Mouse (Mus musculus): Measurements from ENCODE around the gene Vipr2. TPM values are rescaled to one million over a fixed set of nuclear protein-coding genes. Genes with fewer than 3 reads are reported as not detected.
A peak's percentile ranks its signal among the peaks of the same experiment; 100 is the strongest.

The Vipr2 gene
- polyA plus RNA-seq, 1 experiment from 2014 or later = 0.74 TPM

GRCm38 (mm10) chr12:116141816-116142215 is 64.3 kb downstream of the Vipr2 start:
- no peak for ATAC-seq
- H3K4me3 ChIP-seq (ENCODE audit: low read length) = no peak overlapping the region
- H3K9me3 ChIP-seq (ENCODE audit: control insufficient read depth, low read length) = no peaks in the 10 kb centered on the region
- H3K9ac ChIP-seq (ENCODE audit: low read depth, low read length) = no peak overlapping the region
- H3K4me2 ChIP-seq (ENCODE audit: low read length) = no peak overlapping the region
- H3K27me3 ChIP-seq (replicated peaks; ENCODE audit: control insufficient read depth, insufficient read depth, low read length) = no peaks in the 10 kb centered on the region
- 90% methylated on average over 2 of the region's 2 CpGs for WGBS
- H3K36me3 ChIP-seq (ENCODE audit: control insufficient read depth, insufficient read depth, low read length) = no peaks in the 10 kb centered on the region
- H3K27ac ChIP-seq (ENCODE audit: low read depth, low read length) = no peak overlapping the region
- H3K4me1 ChIP-seq (ENCODE audit: control insufficient read depth, insufficient read depth, low read depth, low read length) = no peaks in the 10 kb centered on the region

GRCm38 (mm10) chr12:116142464-116142863 is 64.9 kb downstream of the Vipr2 start:
- H3K9me3 ChIP-seq (ENCODE audit: control insufficient read depth, low read length) = no peaks in the 10 kb centered on the region
- no peak overlapping the region for H3K27ac ChIP-seq (ENCODE audit: low read depth, low read length)
- no peaks in the 10 kb centered on the region for H3K27me3 ChIP-seq (replicated peaks; ENCODE audit: control insufficient read depth, insufficient read depth, low read length)
- no peak overlapping the region for H3K4me3 ChIP-seq (ENCODE audit: low read length)
- WGBS = 90% methylated on average over 3 of the region's 3 CpGs
- no peaks in the 10 kb centered on the region for H3K36me3 ChIP-seq (ENCODE audit: control insufficient read depth, insufficient read depth, low read length)
- no peak for ATAC-seq
- H3K4me1 ChIP-seq (ENCODE audit: control insufficient read depth, insufficient read depth, low read depth, low read length) = peaks cover 5% of the 10 kb centered on the region; the same call in 1 of the 2 replicates
- H3K4me2 ChIP-seq (ENCODE audit: low read length) = no peak overlapping the region
- no peak overlapping the region for H3K9ac ChIP-seq (ENCODE audit: low read depth, low read length)

- 27% methylated on average over 5 of the region's 5 CpGs for WGBS
- no peak overlapping the region for H3K4me2 ChIP-seq (ENCODE audit: low read length)
- H3K4me1 ChIP-seq (ENCODE audit: control insufficient read depth, insufficient read depth, low read depth, low read length) = peaks cover 5% of the 10 kb centered on the region; the same call in 1 of the 2 replicates
- H3K27me3 ChIP-seq (replicated peaks; ENCODE audit: control insufficient read depth, insufficient read depth, low read length) = no peaks in the 10 kb centered on the region
- H3K9me3 ChIP-seq (ENCODE audit: control insufficient read depth, low read length) = no peaks in the 10 kb centered on the region
- ATAC-seq = no peak
- no peak overlapping the region for H3K9ac ChIP-seq (ENCODE audit: low read depth, low read length)
- no peaks in the 10 kb centered on the region for H3K36me3 ChIP-seq (ENCODE audit: control insufficient read depth, insufficient read depth, low read length)
- H3K27ac ChIP-seq (ENCODE audit: low read depth, low read length) = no peak overlapping the region
- H3K4me3 ChIP-seq (ENCODE audit: low read length) = no peak overlapping the region
Measured at GRCm38 (mm10) chr12:116145246-116145645, 67.7 kb downstream of the Vipr2 start.

GRCm38 (mm10) chr12:116145686-116146085 is 68.2 kb downstream of the Vipr2 start:
- Histone ChIP-seq H3K4me3 (ENCODE audit: low read length) (no peak overlapping the region), H3K4me1 (ENCODE audit: control insufficient read depth, insufficient read depth, low read depth, low read length) (peaks cover 5% of the 10 kb centered on the region; the same call in 1 of the 2 replicates), H3K27ac (ENCODE audit: low read depth, low read length) (no peak overlapping the region), H3K9ac (ENCODE audit: low read depth, low read length) (no peak overlapping the region), H3K9me3 (ENCODE audit: control insufficient read depth, low read length) (no peaks in the 10 kb centered on the region), H3K27me3 (replicated peaks; ENCODE audit: control insufficient read depth, insufficient read depth, low read length) (no peaks in the 10 kb centered on the region), H3K4me2 (ENCODE audit: low read length) (no peak overlapping the region), H3K36me3 (ENCODE audit: control insufficient read depth, insufficient read depth, low read length) (no peaks in the 10 kb centered on the region)
- WGBS = 82% methylated on average over 1 of the region's 1 CpGs
- no peak for ATAC-seq

- ATAC-seq = peak; percentile 74
- Histone ChIP-seq H3K4me2 (ENCODE audit: low read length) (no peak overlapping the region), H3K4me1 (ENCODE audit: control insufficient read depth, insufficient read depth, low read depth, low read length) (peaks cover 5% of the 10 kb centered on the region; the same call in 1 of the 2 replicates), H3K4me3 (ENCODE audit: low read length) (no peak overlapping the region), H3K9ac (ENCODE audit: low read depth, low read length) (no peak overlapping the region), H3K27ac (ENCODE audit: low read depth, low read length) (0 out of 2 replicates have a peak overlapping the region, but pooled peaks have one; percentile 9), H3K9me3 (ENCODE audit: control insufficient read depth, low read length) (no peaks in the 10 kb centered on the region), H3K27me3 (replicated peaks; ENCODE audit: control insufficient read depth, insufficient read depth, low read length) (no peaks in the 10 kb centered on the region), H3K36me3 (ENCODE audit: control insufficient read depth, insufficient read depth, low read length) (no peaks in the 10 kb centered on the region)
- 22% methylated on average over 8 of the region's 8 CpGs for WGBS
Measured at GRCm38 (mm10) chr12:116146996-116147634, 69.6 kb downstream of the Vipr2 start.

GRCm38 (mm10) chr12:116152866-116153428 is 75.4 kb downstream of the Vipr2 start:
- peak; percentile 40; the same call in 1 of the 2 replicates for ATAC-seq
- no peak overlapping the region for H3K4me2 ChIP-seq (ENCODE audit: low read length)
- H3K4me3 ChIP-seq (ENCODE audit: low read length) = no peak overlapping the region
- whole genome bisulfite sequencing = 87% methylated on average over 9 of the region's 9 CpGs
- no peaks in the 10 kb centered on the region for H3K4me1 ChIP-seq (ENCODE audit: control insufficient read depth, insufficient read depth, low read depth, low read length)
- no peak overlapping the region for H3K27ac ChIP-seq (ENCODE audit: low read depth, low read length)
- H3K9ac ChIP-seq (ENCODE audit: low read depth, low read length) = no peak overlapping the region
- H3K27me3 ChIP-seq (replicated peaks; ENCODE audit: control insufficient read depth, insufficient read depth, low read length) = no peaks in the 10 kb centered on the region
- H3K36me3 ChIP-seq (ENCODE audit: control insufficient read depth, insufficient read depth, low read length) = no peaks in the 10 kb centered on the region
- no peaks in the 10 kb centered on the region for H3K9me3 ChIP-seq (ENCODE audit: control insufficient read depth, low read length)

GRCm38 (mm10) chr12:116156792-116157532 is 79.4 kb downstream of the Vipr2 start:
- H3K4me3 ChIP-seq (ENCODE audit: low read length) = no peak overlapping the region
- H3K4me2 ChIP-seq (ENCODE audit: low read length) = no peak overlapping the region
- H3K36me3 ChIP-seq (ENCODE audit: control insufficient read depth, insufficient read depth, low read length) = no peaks in the 10 kb centered on the region
- no peak overlapping the region for H3K27ac ChIP-seq (ENCODE audit: low read depth, low read length)
- H3K9me3 ChIP-seq (ENCODE audit: control insufficient read depth, low read length) = no peaks in the 10 kb centered on the region
- H3K27me3 ChIP-seq (replicated peaks; ENCODE audit: control insufficient read depth, insufficient read depth, low read length) = no peaks in the 10 kb centered on the region
- peak; percentile 50; the same call in 1 of the 2 replicates for ATAC-seq
- no peaks in the 10 kb centered on the region for H3K4me1 ChIP-seq (ENCODE audit: control insufficient read depth, insufficient read depth, low read depth, low read length)
- 75% methylated on average over 7 of the region's 7 CpGs for WGBS
- no peak overlapping the region for H3K9ac ChIP-seq (ENCODE audit: low read depth, low read length)

GRCm38 (mm10) chr12:116159223-116159622 is 81.7 kb downstream of the Vipr2 start:
- Histone ChIP-seq H3K9me3 (ENCODE audit: control insufficient read depth, low read length) (no peaks in the 10 kb centered on the region), H3K36me3 (ENCODE audit: control insufficient read depth, insufficient read depth, low read length) (no peaks in the 10 kb centered on the region), H3K4me1 (ENCODE audit: control insufficient read depth, insufficient read depth, low read depth, low read length) (no peaks in the 10 kb centered on the region), H3K27ac (ENCODE audit: low read depth, low read length) (no peak overlapping the region), H3K4me2 (ENCODE audit: low read length) (no peak overlapping the region), H3K9ac (ENCODE audit: low read depth, low read length) (no peak overlapping the region), H3K27me3 (replicated peaks; ENCODE audit: control insufficient read depth, insufficient read depth, low read length) (no peaks in the 10 kb centered on the region), H3K4me3 (ENCODE audit: low read length) (no peak overlapping the region)
- 81% methylated on average over 5 of the region's 5 CpGs for WGBS
- no peak for ATAC-seq

- Histone ChIP-seq H3K9ac (ENCODE audit: low read depth, low read length) (no peak overlapping the region), H3K27ac (ENCODE audit: low read depth, low read length) (no peak overlapping the region), H3K4me3 (ENCODE audit: low read length) (no peak overlapping the region), H3K4me2 (ENCODE audit: low read length) (no peak overlapping the region), H3K36me3 (ENCODE audit: control insufficient read depth, insufficient read depth, low read length) (no peaks in the 10 kb centered on the region), H3K4me1 (ENCODE audit: control insufficient read depth, insufficient read depth, low read depth, low read length) (no peaks in the 10 kb centered on the region), H3K27me3 (replicated peaks; ENCODE audit: control insufficient read depth, insufficient read depth, low read length) (no peaks in the 10 kb centered on the region), H3K9me3 (ENCODE audit: control insufficient read depth, low read length) (no peaks in the 10 kb centered on the region)
- ATAC-seq = no peak
- 87% methylated on average over 2 of the region's 2 CpGs for WGBS
Measured at GRCm38 (mm10) chr12:116159695-116160094, 82.2 kb downstream of the Vipr2 start.

All from hindbrain, embryonic 16.5 days (tissue).